Mouse (Mus musculus) layer of hippocampus, postnatal 25 days (tissue): Measurements from ENCODE around the gene Pcsk7. TPM values are rescaled to one million over a fixed set of nuclear protein-coding genes. Genes with fewer than 3 reads are reported as not detected.
A peak's percentile ranks its signal among the peaks of the same experiment; 100 is the strongest.

Experiments
- DNase-seq, 2 experiments: peaks; one replicate each; pipeline ENCODE4 v3.0.0; 2022; ENCODE audit warnings: mixed read lengths in 2 of 2, low spot score in 1 of 2; ENCODE audit errors: extremely low spot score in 1 of 2
- total RNA-seq, 2 experiments: library from RNA; stranded (reverse); gene quantifications; 2 replicates each; pipeline ENCODE4 v1.2.3; 2021

Gene Pcsk7
- total RNA-seq, 2 experiments from 2014 or later, result 18.0 to 24.7 TPM

GRCm38 (mm10) chr9:45938088-45938487 is 31.8 kb downstream of the Pcsk7 start:
- DNase-seq, result no peak

GRCm38 (mm10) chr9:45938952-45939637 is 32.8 kb downstream of the Pcsk7 start:
- DNase-seq, result no peak

GRCm38 (mm10) chr9:45939794-45940193 is 33.5 kb downstream of the Pcsk7 start:
- DNase-seq, result no peak

- DNase-seq, result no peak
These were observed 35.1 kb downstream of the Pcsk7 start for GRCm38 (mm10) chr9:45941329-45941888.

- DNase-seq, result no peak
These were observed 36.2 kb downstream of the Pcsk7 start for GRCm38 (mm10) chr9:45942464-45942863.

GRCm38 (mm10) chr9:45942916-45943315 is 36.6 kb downstream of the Pcsk7 start:
- DNase-seq, result no peak

- no peak for DNase-seq
These were observed 37.6 kb downstream of the Pcsk7 start for GRCm38 (mm10) chr9:45943628-45944505.

GRCm38 (mm10) chr9:45944506-45945400 is 38.5 kb downstream of the Pcsk7 start:
- no peak for DNase-seq

- DNase-seq, result no peak
These were observed 39.4 kb downstream of the Pcsk7 start for GRCm38 (mm10) chr9:45945721-45946120.

GRCm38 (mm10) chr9:45946182-45946871 is 40.0 kb downstream of the Pcsk7 start:
- DNase-seq, result no peak

- DNase-seq, result no peak
These were observed 40.5 kb downstream of the Pcsk7 start for GRCm38 (mm10) chr9:45946872-45947183.

GRCm38 (mm10) chr9:45952057-45952456 is 45.8 kb downstream of the Pcsk7 start:
- DNase-seq, result no peak

GRCm38 (mm10) chr9:45952890-45953289 is 46.6 kb downstream of the Pcsk7 start:
- no peak for DNase-seq

- DNase-seq, result no peak
These were observed 47.4 kb downstream of the Pcsk7 start for GRCm38 (mm10) chr9:45953511-45954293.

- peak; percentile 21 to 41 for DNase-seq
These were observed 48.2 kb downstream of the Pcsk7 start for GRCm38 (mm10) chr9:45954294-45955106.

- DNase-seq, result peak; percentile 79 to 82
These were observed 49.0 kb downstream of the Pcsk7 start, which contains the start of gene Sidt2 for GRCm38 (mm10) chr9:45955107-45955963. Gene Sidt2, minus strand, starts transcription at chr9:45955258.

GRCm38 (mm10) chr9:45958023-45958670 is 51.9 kb downstream of the Pcsk7 start:
- no peak for DNase-seq
